Mouse (Mus musculus): ENCODE data around the gene Asrgl1.

DNA sequence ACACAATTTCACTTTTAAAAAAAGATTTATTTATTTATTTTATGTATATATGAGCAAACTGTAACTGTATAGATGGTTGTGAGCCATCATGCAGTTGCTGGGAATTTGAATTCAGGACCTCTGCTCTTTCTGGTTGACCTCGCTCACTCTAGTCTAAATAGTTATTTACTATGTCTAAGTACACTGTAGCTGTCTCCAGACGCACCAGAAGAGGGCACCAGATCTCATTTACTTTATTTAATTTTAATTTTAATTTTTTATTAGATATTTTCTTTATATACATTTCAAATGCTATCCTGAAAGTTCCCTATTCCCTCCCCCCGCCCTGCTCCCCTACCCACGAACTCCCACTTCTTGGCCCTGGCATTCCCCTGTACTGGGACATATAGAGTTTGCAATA, 10.8 kb upstream of the Asrgl1 start:
- no peak for TF ChIP-seq CTCF (IDR thresholded peaks at IDR 0.05; ENCODE audit: borderline replicate concordance, extremely low read depth, insufficient read depth, insufficient read length)
- no peak for TF ChIP-seq POLR2A (IDR thresholded peaks at IDR 0.05; ENCODE audit: borderline replicate concordance, extremely low read depth, insufficient read depth, insufficient read length, poor library complexity, severe bottlenecking)

Data from brain, embryonic 14.5 days (tissue).